Mouse (Mus musculus): ENCODE measurements at regions not wholly inside any gene's neighbourhood (a gene's known extent, or its start where the extent isn't known, plus 50 kb on each side); places are given as distances from the start of the nearest gene placed in this dataset.
A peak's percentile ranks its signal among the peaks of the same experiment; 100 is the strongest.

GRCm38 (mm10) chr13:112160726-112161125 is 127.5 kb upstream of the Ankrd55 start:
- no peak for DNase-seq (ENCODE audit: low spot score)
- H3K27ac ChIP-seq = no peak overlapping the region
- no peak overlapping the region for H3K4me3 ChIP-seq
- H3K27me3 ChIP-seq (ENCODE audit: insufficient read depth, poor library complexity, severe bottlenecking) = no peaks in the 10 kb centered on the region
- 71% methylated on average over 2 of the region's 2 CpGs for WGBS
- H3K9me3 ChIP-seq = no peaks in the 10 kb centered on the region
- H3K36me3 ChIP-seq = no peaks in the 10 kb centered on the region
- peaks cover 18% of the 10 kb centered on the region for H3K4me1 ChIP-seq (replicated peaks)

- Histone ChIP-seq H3K27me3 (ENCODE audit: insufficient read depth, poor library complexity, severe bottlenecking) (no peaks in the 10 kb centered on the region), H3K4me3 (no peak overlapping the region), H3K4me1 (replicated peaks) (peaks cover 27% of the 10 kb centered on the region), H3K27ac (no peak overlapping the region), H3K9me3 (no peaks in the 10 kb centered on the region), H3K36me3 (no peaks in the 10 kb centered on the region)
- WGBS = 89% methylated on average over 2 of the region's 2 CpGs
- DNase-seq (ENCODE audit: low spot score) = no peak
These were observed 126.4 kb upstream of the Ankrd55 start for GRCm38 (mm10) chr13:112161886-112162285.

- 62% methylated on average over 2 of the region's 2 CpGs for WGBS
- no peak overlapping the region for H3K4me3 ChIP-seq
- no peaks in the 10 kb centered on the region for H3K36me3 ChIP-seq
- H3K27ac ChIP-seq = no peak overlapping the region
- H3K9me3 ChIP-seq = no peaks in the 10 kb centered on the region
- no peak for DNase-seq (ENCODE audit: low spot score)
- peaks cover 19% of the 10 kb centered on the region for H3K4me1 ChIP-seq (replicated peaks)
- no peaks in the 10 kb centered on the region for H3K27me3 ChIP-seq (ENCODE audit: insufficient read depth, poor library complexity, severe bottlenecking)
These were observed 122.3 kb upstream of the Ankrd55 start for GRCm38 (mm10) chr13:112165921-112166320.

- peak overlapping the region; percentile 45; the same call in 1 of the 2 replicates for H3K27ac ChIP-seq
These were observed 121.9 kb upstream of the Ankrd55 start for GRCm38 (mm10) chr13:112166338-112166802.

GRCm38 (mm10) chr13:112168468-112168867 is 119.8 kb upstream of the Ankrd55 start:
- Histone ChIP-seq H3K27me3 (ENCODE audit: insufficient read depth, poor library complexity, severe bottlenecking) (no peaks in the 10 kb centered on the region), H3K9me3 (no peaks in the 10 kb centered on the region), H3K36me3 (no peaks in the 10 kb centered on the region), H3K27ac (no peak overlapping the region), H3K4me3 (no peak overlapping the region), H3K4me1 (replicated peaks) (peaks cover 19% of the 10 kb centered on the region)
- WGBS = 90% methylated on average over 3 of the region's 3 CpGs
- no peak for DNase-seq (ENCODE audit: low spot score)

More at GRCm38 (mm10) chr13:112166338-112166802, 121.9 kb upstream of the Ankrd55 start:
- Histone ChIP-seq H3K36me3 (no peaks in the 10 kb centered on the region), H3K9me3 (no peaks in the 10 kb centered on the region), H3K27me3 (ENCODE audit: insufficient read depth, poor library complexity, severe bottlenecking) (no peaks in the 10 kb centered on the region), H3K4me3 (no peak overlapping the region), H3K4me1 (replicated peaks) (peaks cover 19% of the 10 kb centered on the region)
- whole genome bisulfite sequencing = 49% methylated on average over 10 of the region's 10 CpGs
- no peak for DNase-seq (ENCODE audit: low spot score)

- no peaks in the 10 kb centered on the region for H3K36me3 ChIP-seq
- peaks cover 8% of the 10 kb centered on the region for H3K4me1 ChIP-seq (replicated peaks)
- H3K4me3 ChIP-seq = no peak overlapping the region
- WGBS = 91% methylated on average over 3 of the region's 3 CpGs
- H3K9me3 ChIP-seq = no peaks in the 10 kb centered on the region
- no peak for DNase-seq (ENCODE audit: low spot score)
- H3K27ac ChIP-seq = no peak overlapping the region
- H3K27me3 ChIP-seq (ENCODE audit: insufficient read depth, poor library complexity, severe bottlenecking) = no peaks in the 10 kb centered on the region
These were observed 117.4 kb upstream of the Ankrd55 start for GRCm38 (mm10) chr13:112170872-112171271.

- no peaks in the 10 kb centered on the region for H3K27me3 ChIP-seq (ENCODE audit: insufficient read depth, poor library complexity, severe bottlenecking)
- WGBS = 86% methylated on average over 11 of the region's 11 CpGs
- H3K9me3 ChIP-seq = no peaks in the 10 kb centered on the region
- H3K4me3 ChIP-seq = no peak overlapping the region
- H3K36me3 ChIP-seq = no peaks in the 10 kb centered on the region
- no peaks in the 10 kb centered on the region for H3K4me1 ChIP-seq (replicated peaks)
- no peak overlapping the region for H3K27ac ChIP-seq
- no peak for DNase-seq (ENCODE audit: low spot score)
These were observed 116.1 kb upstream of the Ankrd55 start for GRCm38 (mm10) chr13:112171940-112172715.

GRCm38 (mm10) chr13:112173973-112174372 is 114.3 kb upstream of the Ankrd55 start:
- 89% methylated on average over 8 of the region's 8 CpGs for WGBS
- no peaks in the 10 kb centered on the region for H3K27me3 ChIP-seq (ENCODE audit: insufficient read depth, poor library complexity, severe bottlenecking)
- no peak overlapping the region for H3K4me3 ChIP-seq
- H3K27ac ChIP-seq = no peak overlapping the region
- DNase-seq (ENCODE audit: low spot score) = no peak
- no peaks in the 10 kb centered on the region for H3K9me3 ChIP-seq
- H3K4me1 ChIP-seq (replicated peaks) = no peaks in the 10 kb centered on the region
- no peaks in the 10 kb centered on the region for H3K36me3 ChIP-seq

- H3K4me1 ChIP-seq (replicated peaks) = no peaks in the 10 kb centered on the region
- H3K36me3 ChIP-seq = no peaks in the 10 kb centered on the region
- H3K4me3 ChIP-seq = no peak overlapping the region
- no peaks in the 10 kb centered on the region for H3K9me3 ChIP-seq
- DNase-seq (ENCODE audit: low spot score) = no peak
- H3K27ac ChIP-seq = no peak overlapping the region
- H3K27me3 ChIP-seq (ENCODE audit: insufficient read depth, poor library complexity, severe bottlenecking) = no peaks in the 10 kb centered on the region
- WGBS = 88% methylated on average over 4 of the region's 4 CpGs
These were observed 110.2 kb upstream of the Ankrd55 start for GRCm38 (mm10) chr13:112178031-112178430.

- no peak for DNase-seq (ENCODE audit: low spot score)
- H3K9me3 ChIP-seq = no peaks in the 10 kb centered on the region
- H3K4me3 ChIP-seq = no peak overlapping the region
- peaks cover 12% of the 10 kb centered on the region for H3K4me1 ChIP-seq (replicated peaks)
- H3K27ac ChIP-seq = no peak overlapping the region
- H3K27me3 ChIP-seq (ENCODE audit: insufficient read depth, poor library complexity, severe bottlenecking) = no peaks in the 10 kb centered on the region
- 93% methylated on average over 10 of the region's 10 CpGs for WGBS
- no peaks in the 10 kb centered on the region for H3K36me3 ChIP-seq
These were observed 104.3 kb upstream of the Ankrd55 start for GRCm38 (mm10) chr13:112183996-112184395.

GRCm38 (mm10) chr13:112185116-112185515 is 103.1 kb upstream of the Ankrd55 start:
- Histone ChIP-seq H3K4me1 (replicated peaks) (peaks cover 12% of the 10 kb centered on the region), H3K27me3 (ENCODE audit: insufficient read depth, poor library complexity, severe bottlenecking) (no peaks in the 10 kb centered on the region), H3K27ac (peak overlapping the region; percentile 47; the same call in 1 of the 2 replicates), H3K4me3 (no peak overlapping the region), H3K9me3 (no peaks in the 10 kb centered on the region), H3K36me3 (no peaks in the 10 kb centered on the region)
- 42% methylated on average over 12 of the region's 12 CpGs for WGBS
- DNase-seq (ENCODE audit: low spot score) = peak; percentile 32

- Histone ChIP-seq H3K4me1 (replicated peaks) (peaks cover 16% of the 10 kb centered on the region), H3K4me3 (no peak overlapping the region), H3K9me3 (no peaks in the 10 kb centered on the region), H3K36me3 (no peaks in the 10 kb centered on the region), H3K27ac (no peak overlapping the region), H3K27me3 (ENCODE audit: insufficient read depth, poor library complexity, severe bottlenecking) (no peaks in the 10 kb centered on the region)
- WGBS = 76% methylated on average over 3 of the region's 3 CpGs
- DNase-seq (ENCODE audit: low spot score) = no peak
These were observed 101.0 kb upstream of the Ankrd55 start for GRCm38 (mm10) chr13:112187226-112187625.

GRCm38 (mm10) chr13:112188313-112188712 is 99.9 kb upstream of the Ankrd55 start:
- DNase-seq (ENCODE audit: low spot score) = no peak
- no peaks in the 10 kb centered on the region for H3K27me3 ChIP-seq (ENCODE audit: insufficient read depth, poor library complexity, severe bottlenecking)
- H3K4me1 ChIP-seq (replicated peaks) = peaks cover 24% of the 10 kb centered on the region
- H3K27ac ChIP-seq = no peak overlapping the region
- 80% methylated on average over 7 of the region's 7 CpGs for WGBS
- H3K4me3 ChIP-seq = no peak overlapping the region
- H3K36me3 ChIP-seq = no peaks in the 10 kb centered on the region
- H3K9me3 ChIP-seq = no peaks in the 10 kb centered on the region
